Mouse (Mus musculus): Measurements from ENCODE around the gene Cers5. TPM values are rescaled to one million over a fixed set of nuclear protein-coding genes. Genes with fewer than 3 reads are reported as not detected.
"Not testable (repeated sequence)": the region's sequence is repeated elsewhere in the genome, so short reads cannot be mapped to it uniquely, and the experiment has no call there.

Cers5 gene
- polyA plus RNA-seq, 1 experiment from 2014 or later, result 51.6 TPM

GRCm38 (mm10) chr15:99736675-99737074 lies 36.0 kb downstream of the Cers5 start:
- no peaks in the 10 kb centered on the region for H3K9me3 ChIP-seq
- H3K27ac ChIP-seq (replicated peaks), result no peak overlapping the region
- ATAC-seq (ENCODE audit: extremely low read depth, insufficient number of reproducible peaks, low FRiP score, low TSS enrichment), result no peak
- H3K4me1 ChIP-seq, result no peaks in the 10 kb centered on the region
- H3K9ac ChIP-seq, result no peak overlapping the region
- H3K27me3 ChIP-seq (replicated peaks), result no peaks in the 10 kb centered on the region
- H3K36me3 ChIP-seq, result peaks cover 98% of the 10 kb centered on the region
- H3K4me3 ChIP-seq, result no peak overlapping the region
- no peak overlapping the region for H3K4me2 ChIP-seq
- WGBS, result 80% methylated on average over 11 of the region's 11 CpGs

GRCm38 (mm10) chr15:99735631-99736030 lies 37.1 kb downstream of the Cers5 start:
- H3K4me2 ChIP-seq, result no peak overlapping the region
- 83% methylated on average over 2 of the region's 2 CpGs for WGBS
- ATAC-seq (ENCODE audit: extremely low read depth, insufficient number of reproducible peaks, low FRiP score, low TSS enrichment), result no peak
- no peak overlapping the region for H3K9ac ChIP-seq
- peaks cover 95% of the 10 kb centered on the region for H3K36me3 ChIP-seq
- no peak overlapping the region for H3K27ac ChIP-seq (replicated peaks)
- H3K4me3 ChIP-seq, result no peak overlapping the region
- H3K9me3 ChIP-seq, result no peaks in the 10 kb centered on the region
- no peaks in the 10 kb centered on the region for H3K4me1 ChIP-seq
- no peaks in the 10 kb centered on the region for H3K27me3 ChIP-seq (replicated peaks)

GRCm38 (mm10) chr15:99733186-99733585 lies 39.5 kb downstream of the Cers5 start:
- WGBS, result 94% methylated on average over 5 of the region's 5 CpGs
- H3K4me1 ChIP-seq, result no peaks in the 10 kb centered on the region
- peaks cover 7% of the 10 kb centered on the region; the same call in 1 of the 2 replicates for H3K9me3 ChIP-seq
- no peak overlapping the region for H3K4me3 ChIP-seq
- ATAC-seq (ENCODE audit: extremely low read depth, insufficient number of reproducible peaks, low FRiP score, low TSS enrichment), result no peak
- H3K27ac ChIP-seq (replicated peaks), result no peak overlapping the region
- peaks cover 93% of the 10 kb centered on the region for H3K36me3 ChIP-seq
- no peak overlapping the region for H3K9ac ChIP-seq
- no peaks in the 10 kb centered on the region for H3K27me3 ChIP-seq (replicated peaks)
- no peak overlapping the region for H3K4me2 ChIP-seq

GRCm38 (mm10) chr15:99731678-99732077 lies 41.0 kb downstream of the Cers5 start:
- no peak overlapping the region for H3K9ac ChIP-seq
- ATAC-seq (ENCODE audit: extremely low read depth, insufficient number of reproducible peaks, low FRiP score, low TSS enrichment), result no peak
- no peak overlapping the region for H3K4me2 ChIP-seq
- peaks cover 3% of the 10 kb centered on the region for H3K4me1 ChIP-seq
- no peaks in the 10 kb centered on the region for H3K27me3 ChIP-seq (replicated peaks)
- H3K36me3 ChIP-seq, result peaks cover 87% of the 10 kb centered on the region
- H3K4me3 ChIP-seq, result no peak overlapping the region
- peaks cover 7% of the 10 kb centered on the region; the same call in 1 of the 2 replicates for H3K9me3 ChIP-seq
- no peak overlapping the region for H3K27ac ChIP-seq (replicated peaks)
- WGBS, result 84% methylated on average over 3 of the region's 3 CpGs

GRCm38 (mm10) chr15:99731167-99731566 lies 41.5 kb downstream of the Cers5 start:
- peaks cover 82% of the 10 kb centered on the region for H3K36me3 ChIP-seq
- H3K4me3 ChIP-seq, result no peak overlapping the region
- peaks cover 8% of the 10 kb centered on the region for H3K4me1 ChIP-seq
- peaks cover 7% of the 10 kb centered on the region; the same call in 1 of the 2 replicates for H3K9me3 ChIP-seq
- no peaks in the 10 kb centered on the region for H3K27me3 ChIP-seq (replicated peaks)
- H3K9ac ChIP-seq, result no peak overlapping the region
- H3K4me2 ChIP-seq, result no peak overlapping the region
- 87% methylated on average over 2 of the region's 2 CpGs for WGBS
- H3K27ac ChIP-seq (replicated peaks), result no peak overlapping the region
- no peak for ATAC-seq (ENCODE audit: extremely low read depth, insufficient number of reproducible peaks, low FRiP score, low TSS enrichment)

GRCm38 (mm10) chr15:99729056-99729783 lies 43.5 kb downstream of the Cers5 start:
- no peak for ATAC-seq (ENCODE audit: extremely low read depth, insufficient number of reproducible peaks, low FRiP score, low TSS enrichment)

GRCm38 (mm10) chr15:99728211-99728610 lies 44.5 kb downstream of the Cers5 start:
- Histone ChIP-seq H3K4me1 (peaks cover 27% of the 10 kb centered on the region), H3K27ac (replicated peaks) (no peak overlapping the region), H3K9me3 (peaks cover 7% of the 10 kb centered on the region; the same call in 1 of the 2 replicates), H3K4me3 (no peak overlapping the region), H3K9ac (no peak overlapping the region), H3K4me2 (no peak overlapping the region), H3K36me3 (peaks cover 54% of the 10 kb centered on the region), H3K27me3 (replicated peaks) (no peaks in the 10 kb centered on the region)
- no peak for ATAC-seq (ENCODE audit: extremely low read depth, insufficient number of reproducible peaks, low FRiP score, low TSS enrichment)
- WGBS, result 96% methylated on average over 5 of the region's 5 CpGs

More at GRCm38 (mm10) chr15:99729056-99729783, 43.5 kb downstream of the Cers5 start:
- no peak overlapping the region for H3K4me2 ChIP-seq
- H3K9me3 ChIP-seq, result peaks cover 7% of the 10 kb centered on the region; the same call in 1 of the 2 replicates
- peaks cover 17% of the 10 kb centered on the region for H3K4me1 ChIP-seq
- no peaks in the 10 kb centered on the region for H3K27me3 ChIP-seq (replicated peaks)
- 98% methylated on average over 4 of the region's 4 CpGs for WGBS
- no peak overlapping the region for H3K4me3 ChIP-seq
- H3K27ac ChIP-seq (replicated peaks), result no peak overlapping the region
- H3K36me3 ChIP-seq, result peaks cover 64% of the 10 kb centered on the region
- no peak overlapping the region for H3K9ac ChIP-seq

GRCm38 (mm10) chr15:99727525-99727924 lies 45.2 kb downstream of the Cers5 start:
- ATAC-seq (ENCODE audit: extremely low read depth, insufficient number of reproducible peaks, low FRiP score, low TSS enrichment), result no peak
- H3K36me3 ChIP-seq, result peaks cover 47% of the 10 kb centered on the region
- peaks cover 7% of the 10 kb centered on the region; the same call in 1 of the 2 replicates for H3K9me3 ChIP-seq
- 95% methylated on average over 12 of the region's 12 CpGs for WGBS
- peaks cover 34% of the 10 kb centered on the region for H3K4me1 ChIP-seq
- no peak overlapping the region for H3K27ac ChIP-seq (replicated peaks)
- H3K9ac ChIP-seq, result no peak overlapping the region
- no peak overlapping the region for H3K4me2 ChIP-seq
- H3K4me3 ChIP-seq, result no peak overlapping the region
- H3K27me3 ChIP-seq (replicated peaks), result no peaks in the 10 kb centered on the region

- H3K27ac ChIP-seq (replicated peaks); H3K9ac ChIP-seq; H3K27me3 ChIP-seq (replicated peaks); H3K9me3 ChIP-seq; ATAC-seq (ENCODE audit: extremely low read depth, insufficient number of reproducible peaks, low FRiP score, low TSS enrichment); H3K4me3 ChIP-seq: not testable (repeated sequence)
- peaks cover 39% of the 10 kb centered on the region for H3K4me1 ChIP-seq
- WGBS, result 92% methylated on average over 5 of the region's 5 CpGs
- peaks cover 43% of the 10 kb centered on the region for H3K36me3 ChIP-seq
- H3K4me2 ChIP-seq, result peak overlapping the region; percentile 91; the same call in 1 of the 2 replicates
Observed at GRCm38 (mm10) chr15:99727039-99727438, 45.6 kb downstream of the Cers5 start.

- Histone ChIP-seq H3K4me2 (peak overlapping the region; percentile 91), H3K27ac (replicated peaks) (peak overlapping the region; percentile 96; the same call in 1 of the 2 replicates), H3K36me3 (peaks cover 42% of the 10 kb centered on the region), H3K9ac (peak overlapping the region; percentile 98), H3K9me3 (peaks cover 7% of the 10 kb centered on the region; the same call in 1 of the 2 replicates), H3K4me1 (peaks cover 44% of the 10 kb centered on the region), H3K27me3 (replicated peaks) (no peaks in the 10 kb centered on the region), H3K4me3 (peak overlapping the region; percentile 98)
- 56% methylated on average over 2 of the region's 2 CpGs for WGBS
- ATAC-seq (ENCODE audit: extremely low read depth, insufficient number of reproducible peaks, low FRiP score, low TSS enrichment), result no peak
Observed at GRCm38 (mm10) chr15:99726549-99726948, 46.1 kb downstream of the Cers5 start.

GRCm38 (mm10) chr15:99725341-99726155 lies 47.1 kb downstream of the Cers5 start, which contains the start of gene Cox14:
TSS of gene Cox14 (plus strand) at chr15:99725618.
- H3K4me1 ChIP-seq, result peaks cover 44% of the 10 kb centered on the region
- peaks cover 7% of the 10 kb centered on the region; the same call in 1 of the 2 replicates for H3K9me3 ChIP-seq
- peak within 1 kb of the TSS; percentile 91 for H3K4me2 ChIP-seq
- H3K9ac ChIP-seq, result peak within 1 kb of the TSS; percentile 98
- ATAC-seq (ENCODE audit: extremely low read depth, insufficient number of reproducible peaks, low FRiP score, low TSS enrichment), result peak; percentile 89
- H3K36me3 ChIP-seq, result peaks cover 43% of the 10 kb centered on the region
- peak within 1 kb of the TSS; percentile 98 for H3K4me3 ChIP-seq
- H3K27ac ChIP-seq (replicated peaks), result peak within 1 kb of the TSS; percentile 96
- WGBS, result under 1% methylated on average over 56 of the region's 68 CpGs
- no peaks in the 10 kb centered on the region for H3K27me3 ChIP-seq (replicated peaks)
